Mouse (Mus musculus): ENCODE data around the gene Itgam. TPM values are rescaled to one million over a fixed set of nuclear protein-coding genes. Genes with fewer than 3 reads are reported as not detected.

The Itgam gene
- polyA plus RNA-seq, 1 experiment from 2014 or later: 0.57 TPM

- 78% methylated on average over 2 of the region's 2 CpGs for WGBS
- H3K27me3 ChIP-seq (ENCODE audit: control insufficient read depth, insufficient read depth, low read length): no peaks in the 10 kb centered on the region
- ATAC-seq (replicated peaks; ENCODE audit: low FRiP score) (no peak), DNase-seq (ENCODE audit: low spot score) (no peak)
- H3K9me3 ChIP-seq (ENCODE audit: control insufficient read depth, low read length): no peaks in the 10 kb centered on the region
- H3K9ac ChIP-seq (ENCODE audit: low read length): no peak overlapping the region
- H3K4me1 ChIP-seq (replicated peaks; ENCODE audit: control insufficient read depth, insufficient read depth, low read length): no peaks in the 10 kb centered on the region
- no peak overlapping the region for H3K27ac ChIP-seq (ENCODE audit: low read depth, low read length)
- no peak overlapping the region for H3K4me2 ChIP-seq (ENCODE audit: low read depth, low read length, severe bottlenecking)
- no peaks in the 10 kb centered on the region for H3K36me3 ChIP-seq (ENCODE audit: control insufficient read depth, insufficient read depth, low read length)
- no peak overlapping the region for H3K4me3 ChIP-seq (ENCODE audit: low read depth, low read length)
Observed at GRCm38 (mm10) chr7:128045640-128046039, 16.8 kb upstream of the Itgam start.

GRCm38 (mm10) chr7:128048819-128049218, 13.6 kb upstream of the Itgam start:
- Histone ChIP-seq H3K36me3 (ENCODE audit: control insufficient read depth, insufficient read depth, low read length) (no peaks in the 10 kb centered on the region), H3K4me1 (replicated peaks; ENCODE audit: control insufficient read depth, insufficient read depth, low read length) (no peaks in the 10 kb centered on the region), H3K4me3 (ENCODE audit: low read depth, low read length) (no peak overlapping the region), H3K4me2 (ENCODE audit: low read depth, low read length, severe bottlenecking) (no peak overlapping the region), H3K9ac (ENCODE audit: low read length) (no peak overlapping the region), H3K9me3 (ENCODE audit: control insufficient read depth, low read length) (no peaks in the 10 kb centered on the region), H3K27me3 (ENCODE audit: control insufficient read depth, insufficient read depth, low read length) (no peaks in the 10 kb centered on the region), H3K27ac (ENCODE audit: low read depth, low read length) (no peak overlapping the region)
- 98% methylated on average over 4 of the region's 4 CpGs for WGBS
- ATAC-seq (replicated peaks; ENCODE audit: low FRiP score): no peak
- DNase-seq (ENCODE audit: low spot score): no peak

GRCm38 (mm10) chr7:128049254-128049653, 13.2 kb upstream of the Itgam start:
- H3K4me3 ChIP-seq (ENCODE audit: low read depth, low read length): no peak overlapping the region
- H3K4me2 ChIP-seq (ENCODE audit: low read depth, low read length, severe bottlenecking): no peak overlapping the region
- no peaks in the 10 kb centered on the region for H3K27me3 ChIP-seq (ENCODE audit: control insufficient read depth, insufficient read depth, low read length)
- H3K27ac ChIP-seq (ENCODE audit: low read depth, low read length): no peak overlapping the region
- H3K36me3 ChIP-seq (ENCODE audit: control insufficient read depth, insufficient read depth, low read length): no peaks in the 10 kb centered on the region
- no peaks in the 10 kb centered on the region for H3K4me1 ChIP-seq (replicated peaks; ENCODE audit: control insufficient read depth, insufficient read depth, low read length)
- DNase-seq (ENCODE audit: low spot score) (no peak), ATAC-seq (replicated peaks; ENCODE audit: low FRiP score) (no peak)
- H3K9me3 ChIP-seq (ENCODE audit: control insufficient read depth, low read length): no peaks in the 10 kb centered on the region
- WGBS: 93% methylated on average over 2 of the region's 2 CpGs
- no peak overlapping the region for H3K9ac ChIP-seq (ENCODE audit: low read length)

GRCm38 (mm10) chr7:128050739-128051138, 11.7 kb upstream of the Itgam start:
- 63% methylated on average over 4 of the region's 4 CpGs for WGBS
- ATAC-seq (replicated peaks; ENCODE audit: low FRiP score): no peak
- no peaks in the 10 kb centered on the region for H3K36me3 ChIP-seq (ENCODE audit: control insufficient read depth, insufficient read depth, low read length)
- H3K27ac ChIP-seq (ENCODE audit: low read depth, low read length): no peak overlapping the region
- H3K4me1 ChIP-seq (replicated peaks; ENCODE audit: control insufficient read depth, insufficient read depth, low read length): no peaks in the 10 kb centered on the region
- no peak overlapping the region for H3K4me3 ChIP-seq (ENCODE audit: low read depth, low read length)
- H3K4me2 ChIP-seq (ENCODE audit: low read depth, low read length, severe bottlenecking): no peak overlapping the region
- H3K9me3 ChIP-seq (ENCODE audit: control insufficient read depth, low read length): no peaks in the 10 kb centered on the region
- H3K27me3 ChIP-seq (ENCODE audit: control insufficient read depth, insufficient read depth, low read length): no peaks in the 10 kb centered on the region
- H3K9ac ChIP-seq (ENCODE audit: low read length): no peak overlapping the region
- DNase-seq (ENCODE audit: low spot score): no peak

- H3K4me1 ChIP-seq (replicated peaks; ENCODE audit: control insufficient read depth, insufficient read depth, low read length): no peaks in the 10 kb centered on the region
- no peak overlapping the region for H3K27ac ChIP-seq (ENCODE audit: low read depth, low read length)
- H3K9me3 ChIP-seq (ENCODE audit: control insufficient read depth, low read length): no peaks in the 10 kb centered on the region
- H3K36me3 ChIP-seq (ENCODE audit: control insufficient read depth, insufficient read depth, low read length): no peaks in the 10 kb centered on the region
- no peak overlapping the region for H3K4me2 ChIP-seq (ENCODE audit: low read depth, low read length, severe bottlenecking)
- ATAC-seq (replicated peaks; ENCODE audit: low FRiP score) (no peak), DNase-seq (ENCODE audit: low spot score) (no peak)
- no peak overlapping the region for H3K9ac ChIP-seq (ENCODE audit: low read length)
- H3K4me3 ChIP-seq (ENCODE audit: low read depth, low read length): no peak overlapping the region
- no peaks in the 10 kb centered on the region for H3K27me3 ChIP-seq (ENCODE audit: control insufficient read depth, insufficient read depth, low read length)
- 80% methylated on average over 5 of the region's 5 CpGs for WGBS
Observed at GRCm38 (mm10) chr7:128053061-128053460, 9.4 kb upstream of the Itgam start.

DNA sequence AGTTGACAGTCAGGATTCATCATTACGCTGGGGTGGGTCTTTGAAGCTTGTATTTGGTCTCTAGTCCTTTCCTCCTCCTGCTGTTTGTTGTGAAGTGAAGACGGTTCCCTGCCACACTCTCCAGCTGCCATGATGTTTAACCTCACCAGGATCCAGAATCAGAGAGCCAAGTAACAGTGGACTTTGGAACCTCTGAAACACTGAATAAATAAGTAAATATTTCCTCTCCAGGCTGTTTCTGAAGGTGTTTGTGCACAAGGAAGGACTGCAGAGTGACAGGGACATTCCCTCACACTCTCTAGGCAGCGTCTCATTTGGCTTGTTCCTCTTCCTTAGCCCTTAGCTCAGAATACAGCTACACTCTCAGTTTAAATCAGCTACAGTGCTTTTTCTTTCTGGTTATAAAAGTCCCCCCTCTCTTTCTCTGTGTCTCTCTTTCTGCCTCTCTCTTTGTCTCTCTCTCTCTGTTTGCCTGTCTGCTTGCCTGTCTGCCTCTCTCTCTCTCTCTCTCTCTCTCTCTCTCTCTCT, 5.5 kb upstream of the Itgam start:
- 80% methylated on average over 3 of the region's 3 CpGs for WGBS
- no peak for ATAC-seq (replicated peaks; ENCODE audit: low FRiP score)
- Histone ChIP-seq H3K4me3 (ENCODE audit: low read depth, low read length) (no peak overlapping the region), H3K4me1 (replicated peaks; ENCODE audit: control insufficient read depth, insufficient read depth, low read length) (no peaks in the 10 kb centered on the region), H3K27ac (ENCODE audit: low read depth, low read length) (no peak overlapping the region), H3K9ac (ENCODE audit: low read length) (no peak overlapping the region), H3K27me3 (ENCODE audit: control insufficient read depth, insufficient read depth, low read length) (no peaks in the 10 kb centered on the region), H3K9me3 (ENCODE audit: control insufficient read depth, low read length) (no peaks in the 10 kb centered on the region), H3K4me2 (ENCODE audit: low read depth, low read length, severe bottlenecking) (no peak overlapping the region), H3K36me3 (ENCODE audit: control insufficient read depth, insufficient read depth, low read length) (no peaks in the 10 kb centered on the region)
- no peak for DNase-seq (ENCODE audit: low spot score)

DNA sequence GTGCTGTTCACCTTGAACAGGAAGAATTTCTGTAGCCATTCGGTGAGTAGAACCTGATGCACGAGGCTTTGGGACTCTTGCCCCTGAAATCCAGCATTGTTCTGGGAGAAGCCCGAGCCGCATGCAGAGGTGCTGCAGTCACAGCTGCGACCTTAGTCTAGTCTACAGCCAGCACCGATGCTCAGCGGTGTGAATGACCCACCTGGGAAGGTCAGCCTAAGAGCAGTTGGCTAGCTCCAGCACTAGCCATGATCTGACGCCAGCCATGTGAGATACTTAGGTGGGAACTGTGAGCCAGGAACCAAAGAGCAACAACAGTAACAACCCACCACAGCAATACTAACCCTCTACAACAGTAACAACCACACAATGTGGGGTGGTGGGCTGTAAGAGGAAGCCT, 4.6 kb upstream of the Itgam start:
- Histone ChIP-seq H3K9me3 (ENCODE audit: control insufficient read depth, low read length) (no peaks in the 10 kb centered on the region), H3K4me2 (ENCODE audit: low read depth, low read length, severe bottlenecking) (no peak overlapping the region)
- WGBS: 83% methylated on average over 8 of the region's 8 CpGs

GRCm38 (mm10) chr7:128058576-128058975, 3.9 kb upstream of the Itgam start:
- WGBS: 77% methylated on average over 7 of the region's 7 CpGs
- no peaks in the 10 kb centered on the region for H3K9me3 ChIP-seq (ENCODE audit: control insufficient read depth, low read length)
- H3K4me3 ChIP-seq (ENCODE audit: low read depth, low read length): no peak overlapping the region
- no peak overlapping the region for H3K27ac ChIP-seq (ENCODE audit: low read depth, low read length)
- no peaks in the 10 kb centered on the region for H3K36me3 ChIP-seq (ENCODE audit: control insufficient read depth, insufficient read depth, low read length)
- H3K4me2 ChIP-seq (ENCODE audit: low read depth, low read length, severe bottlenecking): no peak overlapping the region
- ATAC-seq (replicated peaks; ENCODE audit: low FRiP score) (no peak), DNase-seq (ENCODE audit: low spot score) (no peak)
- H3K4me1 ChIP-seq (replicated peaks; ENCODE audit: control insufficient read depth, insufficient read depth, low read length): no peaks in the 10 kb centered on the region
- no peaks in the 10 kb centered on the region for H3K27me3 ChIP-seq (ENCODE audit: control insufficient read depth, insufficient read depth, low read length)
- H3K9ac ChIP-seq (ENCODE audit: low read length): no peak overlapping the region

More for the DNA sequence above, 4.6 kb upstream of the Itgam start:
- H3K27ac ChIP-seq (ENCODE audit: low read depth, low read length): no peak overlapping the region
- DNase-seq (ENCODE audit: low spot score) (no peak), ATAC-seq (replicated peaks; ENCODE audit: low FRiP score) (no peak)
- no peaks in the 10 kb centered on the region for H3K36me3 ChIP-seq (ENCODE audit: control insufficient read depth, insufficient read depth, low read length)
- H3K9ac ChIP-seq (ENCODE audit: low read length): no peak overlapping the region
- no peaks in the 10 kb centered on the region for H3K27me3 ChIP-seq (ENCODE audit: control insufficient read depth, insufficient read depth, low read length)
- no peak overlapping the region for H3K4me3 ChIP-seq (ENCODE audit: low read depth, low read length)
- H3K4me1 ChIP-seq (replicated peaks; ENCODE audit: control insufficient read depth, insufficient read depth, low read length): no peaks in the 10 kb centered on the region

- Histone ChIP-seq H3K4me1 (replicated peaks; ENCODE audit: control insufficient read depth, insufficient read depth, low read length) (no peaks in the 10 kb centered on the region), H3K9ac (ENCODE audit: low read length) (no peak overlapping the region), H3K27me3 (ENCODE audit: control insufficient read depth, insufficient read depth, low read length) (no peaks in the 10 kb centered on the region), H3K4me2 (ENCODE audit: low read depth, low read length, severe bottlenecking) (no peak overlapping the region), H3K4me3 (ENCODE audit: low read depth, low read length) (no peak overlapping the region), H3K9me3 (ENCODE audit: control insufficient read depth, low read length) (no peaks in the 10 kb centered on the region), H3K27ac (ENCODE audit: low read depth, low read length) (no peak overlapping the region), H3K36me3 (ENCODE audit: control insufficient read depth, insufficient read depth, low read length) (no peaks in the 10 kb centered on the region)
- DNase-seq (ENCODE audit: low spot score) (no peak), ATAC-seq (replicated peaks; ENCODE audit: low FRiP score) (no peak)
- WGBS: 84% methylated on average over 4 of the region's 4 CpGs
Observed at GRCm38 (mm10) chr7:128059091-128059490, 3.3 kb upstream of the Itgam start.

All from forebrain, embryonic 11.5 days (tissue).